20 mouse cellular contexts compared by ENCODE assay signal in the genomic region with DNA sequence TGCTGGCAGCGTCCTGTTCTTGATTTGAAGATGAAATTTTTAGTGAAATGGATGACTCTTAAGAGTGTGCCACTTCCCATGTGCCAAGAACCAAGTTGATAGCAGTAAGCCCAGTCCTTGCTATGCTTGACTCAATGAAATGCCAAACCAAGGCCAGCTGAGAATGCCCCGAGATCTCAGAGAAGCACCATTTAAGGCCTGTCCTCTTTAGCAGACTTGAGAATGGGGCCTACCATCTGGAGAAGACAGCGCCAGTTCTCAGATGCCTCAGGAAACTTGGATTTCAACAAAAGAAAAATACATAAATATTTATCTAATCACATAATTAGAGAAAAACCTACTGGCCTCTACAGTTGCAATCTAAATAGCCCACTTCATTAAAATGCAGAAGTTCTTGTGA.
"Had no signal": no experiment of that assay in that cellular context is flagged by ENCODE, and none has a peak within 500 bp of the region (broad histone marks: within the 10 kb centered on the region; RNA-seq: fewer than 3 reads in every experiment).

No protein-coding gene starts in this region.

- H3K27me3 ChIP-seq: limb, embryonic 12.5 days; limb, embryonic 15.5 days had no signal

- H3K4me3 ChIP-seq: layer of hippocampus, adult 2 months; left cerebral cortex, adult 2 months; limb, embryonic 12.5 days; limb, embryonic 15.5 days had no signal

- H3K9ac ChIP-seq: limb, embryonic 12.5 days; limb, embryonic 15.5 days; liver, embryonic 14.5 days; liver, postnatal 0 days had no signal

- H3K4me2 ChIP-seq: limb, embryonic 12.5 days; limb, embryonic 15.5 days; liver, embryonic 11.5 days; midbrain, embryonic 11.5 days had no signal

- ATAC-seq: hindbrain, postnatal 0 days; inflammation-experienced regulatory T-cells, adult 6 months; intestine, embryonic 16.5 days; liver, postnatal 0 days had no signal

- H3K36me3 ChIP-seq: limb, embryonic 12.5 days; limb, embryonic 15.5 days had no signal

- H3K4me1 ChIP-seq: limb, embryonic 12.5 days; limb, embryonic 15.5 days had no signal

- H3K9me3 ChIP-seq: limb, embryonic 12.5 days; limb, embryonic 15.5 days had no signal

- H3K27ac ChIP-seq: hindbrain, postnatal 0 days; kidney, postnatal 0 days; layer of hippocampus, adult 2 months; left cerebral cortex, adult 2 months; limb, embryonic 12.5 days; limb, embryonic 15.5 days; liver, embryonic 14.5 days had no signal

- DNase-seq: kidney, adult 18-20 months; kidney, postnatal 25 days; layer of hippocampus, adult 9-11 months; layer of hippocampus, postnatal 36 days; left cerebral cortex, postnatal 4 days; liver, postnatal 0 days; midbrain, embryonic 14.5 days; thymus, adult 2 months; thymus, postnatal 14 days had no signal
